Mouse (Mus musculus) gastrocnemius, postnatal 4 days (tissue): ENCODE data around the gene Aurkaip1. TPM values are rescaled to one million over a fixed set of nuclear protein-coding genes. Genes with fewer than 3 reads are reported as not detected.
A peak's percentile ranks its signal among the peaks of the same experiment; 100 is the strongest.

Experiments used
- DNase-seq, 2 experiments: peaks; one replicate each; pipeline ENCODE4 v3.0.0; 2021 to 2022; ENCODE audit warnings: low spot score in 2 of 2, mixed read lengths in 2 of 2
- microRNA-seq: library from miRNA; unstranded; fragments of <30 nt; microRNA quantifications from one replicate; pipeline ENCODE4 v1.2.0, GENCODE M21; 2021
- total RNA-seq, 2 experiments: library from RNA; stranded (reverse); gene quantifications; 2 replicates each; pipeline ENCODE4 v1.2.3; 2021

Aurkaip1 gene
- total RNA-seq, 2 experiments from 2014 or later = 80.6 to 80.9 TPM

DNA sequence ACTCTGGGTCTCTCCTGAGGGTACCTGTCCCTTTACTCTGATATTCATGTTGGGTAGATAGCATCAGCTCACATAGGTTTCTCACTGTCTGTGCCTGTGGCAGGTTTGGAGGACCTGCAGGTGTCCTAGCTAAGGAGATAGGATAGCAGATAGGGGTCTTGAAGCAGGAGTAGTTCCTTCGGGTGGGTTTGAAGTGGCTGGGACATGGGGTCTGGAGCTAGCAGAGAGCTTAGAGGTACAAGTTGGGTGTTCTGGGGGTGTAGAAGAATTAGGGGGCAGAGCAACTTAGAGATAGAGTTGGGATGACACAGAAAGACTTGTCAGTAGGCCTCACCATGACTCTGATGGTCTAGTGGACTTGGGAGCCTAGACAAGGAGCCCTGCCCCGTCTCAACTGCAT, 18.3 kb downstream of the Aurkaip1 start:
- no peak for DNase-seq

- no peak for DNase-seq
Observed at GRCm38 (mm10) chr4:155849792-155850451, 18.9 kb downstream of the Aurkaip1 start.

DNA sequence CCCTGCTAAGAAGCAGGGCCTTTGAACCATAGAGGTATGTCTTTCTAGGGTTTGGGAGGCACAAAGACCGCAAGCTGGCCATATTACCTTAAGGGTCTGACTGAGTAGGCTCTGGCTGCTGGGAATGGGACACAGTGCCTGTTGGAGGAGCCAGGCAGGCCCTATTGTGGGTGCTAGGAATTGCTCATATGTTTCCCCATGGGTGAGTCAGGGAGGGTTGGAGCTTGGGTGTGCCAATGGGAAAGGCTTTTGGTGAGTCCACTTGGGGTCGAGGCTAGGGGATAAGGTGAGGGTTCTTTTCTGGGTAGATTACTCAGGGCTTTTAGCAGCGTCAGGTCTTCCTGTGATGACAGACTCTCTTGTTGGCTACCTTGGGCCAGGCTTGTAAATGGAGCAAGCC, 20.3 kb downstream of the Aurkaip1 start:
- no peak for DNase-seq

DNA sequence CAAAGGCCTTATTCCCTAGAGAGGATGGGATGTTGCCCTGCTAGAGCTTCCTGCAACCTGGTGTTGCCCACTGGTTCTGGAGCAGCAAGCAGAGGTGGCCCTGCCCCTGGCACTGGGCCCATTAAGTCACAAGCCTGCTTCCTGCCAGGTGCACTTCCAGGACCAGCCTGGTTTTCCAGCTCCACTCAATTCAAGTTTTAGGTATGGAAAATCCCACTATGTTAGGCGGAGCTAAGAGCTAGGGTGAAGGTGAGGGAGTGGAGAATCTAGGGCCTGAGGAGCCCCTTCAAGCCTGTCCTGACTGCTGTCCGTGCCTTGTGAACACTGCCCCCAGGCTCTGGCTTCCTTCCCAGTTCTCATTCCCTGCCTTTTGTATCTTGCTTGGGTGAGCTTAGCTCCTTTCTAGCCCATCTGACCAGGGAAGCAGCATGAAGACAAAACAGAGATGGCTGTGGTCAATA, 20.9 kb downstream of the Aurkaip1 start:
- no peak for DNase-seq

DNA sequence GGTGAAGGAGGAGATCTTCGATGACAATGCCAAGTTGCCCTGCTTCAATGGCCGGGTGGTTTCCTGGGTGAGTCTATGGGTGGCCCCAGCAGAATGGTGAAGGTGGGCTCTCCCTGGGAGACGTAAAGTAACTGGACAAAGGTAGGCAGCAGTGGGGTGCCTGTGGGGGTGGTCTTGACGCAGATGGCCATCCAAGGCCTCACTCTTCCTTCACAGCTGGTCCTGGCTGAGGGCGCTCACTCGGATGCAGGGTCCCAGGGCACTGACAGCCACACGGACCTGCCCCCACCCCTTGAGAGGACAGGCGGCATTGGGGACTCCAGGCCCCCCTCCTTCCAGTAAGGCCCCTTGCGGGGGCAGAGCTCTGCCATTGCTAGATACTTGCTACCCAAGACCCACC, 22.3 kb downstream of the Aurkaip1 start:
- DNase-seq = no peak

- no peak for DNase-seq
Observed at GRCm38 (mm10) chr4:155854991-155855390, 23.9 kb downstream of the Aurkaip1 start.

DNA sequence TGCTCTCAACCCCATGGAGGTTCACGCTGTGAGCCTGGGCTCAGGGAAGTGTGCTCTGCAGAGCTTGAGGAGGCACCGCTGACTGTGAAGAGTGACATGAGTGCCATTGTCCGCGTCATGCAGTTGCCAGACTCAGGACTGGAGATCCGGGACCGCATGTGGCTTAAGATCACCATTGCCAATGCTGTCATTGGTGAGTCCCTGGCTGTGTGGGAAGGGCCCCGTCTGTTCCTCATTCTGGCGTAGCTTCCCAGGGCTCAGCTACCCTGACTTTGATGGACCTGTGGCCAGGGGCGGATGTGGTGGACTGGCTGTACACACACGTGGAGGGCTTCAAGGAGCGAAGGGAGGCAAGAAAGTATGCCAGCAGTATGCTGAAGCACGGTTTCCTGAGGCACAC, 25.0 kb downstream of the Aurkaip1 start:
- no peak for DNase-seq

GRCm38 (mm10) chr4:155856881-155857280, 25.8 kb downstream of the Aurkaip1 start:
- no peak for DNase-seq

GRCm38 (mm10) chr4:155859318-155859717, 28.2 kb downstream of the Aurkaip1 start:
- no peak for DNase-seq

DNA sequence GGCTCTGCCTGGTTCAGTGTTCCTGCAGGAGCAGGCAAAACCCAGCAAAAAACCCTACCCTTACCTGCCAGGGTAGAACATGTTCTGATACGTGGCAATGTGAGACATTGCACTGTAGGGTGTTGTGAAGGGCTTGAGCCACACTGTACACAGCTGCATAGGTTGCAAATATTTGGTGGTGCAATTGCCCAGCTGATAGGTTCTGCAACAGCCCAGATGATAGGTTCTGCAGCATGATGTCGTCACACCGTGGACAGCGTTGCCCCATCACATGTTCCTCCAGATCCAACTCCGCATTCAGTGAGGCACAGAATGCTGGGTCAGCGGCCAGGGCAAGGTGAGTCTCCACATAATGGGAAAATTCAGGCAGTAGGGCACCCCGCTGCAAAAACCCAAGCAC, 30.7 kb downstream of the Aurkaip1 start:
- DNase-seq = no peak

- DNase-seq = no peak
Observed at GRCm38 (mm10) chr4:155863001-155863400, 31.9 kb downstream of the Aurkaip1 start, which contains the start of gene Tas1r3. TSS of gene Tas1r3 (minus strand) at chr4:155863362.

GRCm38 (mm10) chr4:155868614-155869298, 37.7 kb downstream of the Aurkaip1 start:
- DNase-seq = no peak

DNA sequence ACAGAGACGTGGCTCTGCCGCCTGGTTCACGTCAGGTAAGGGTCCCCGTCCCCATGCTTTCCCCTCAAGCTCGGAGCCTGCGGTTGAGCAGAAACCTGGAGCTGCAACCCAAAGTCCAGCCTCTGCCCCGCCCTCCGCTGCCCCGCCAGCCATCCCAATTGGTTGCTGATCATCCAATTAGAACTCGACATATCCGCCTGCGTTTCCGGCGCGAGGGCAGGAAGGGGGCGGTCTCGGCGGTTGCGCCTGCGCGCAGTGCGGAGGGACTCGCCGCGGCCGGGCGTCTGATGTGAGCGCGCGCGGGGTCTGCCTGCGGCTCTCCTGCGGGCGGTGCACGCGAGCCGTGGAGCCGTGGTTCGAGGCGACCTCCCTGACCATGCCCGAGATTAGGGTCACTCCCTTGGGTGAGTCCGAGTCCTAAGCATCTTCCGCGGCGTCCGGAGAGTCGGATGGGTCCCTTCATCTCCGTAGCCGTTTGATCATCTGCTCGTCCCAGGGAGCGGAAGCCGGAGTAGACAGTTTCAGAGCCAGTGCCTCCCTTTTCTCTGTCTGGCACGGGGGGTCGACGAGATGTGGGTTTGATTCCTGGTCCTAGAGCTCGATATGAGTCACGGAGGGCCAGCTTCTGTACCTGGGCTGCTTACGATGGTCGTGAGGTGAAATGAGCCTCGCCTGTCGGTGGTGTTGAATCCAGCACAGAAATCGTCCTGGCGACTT, 38.4 kb downstream of the Aurkaip1 start, which contains the start of the genes Cptp and Ints11:
Cptp (minus strand) TSS at position 124 of the 717 bp plus-strand sequence.
Ints11 (plus strand) TSS at position 230 of the 717 bp plus-strand sequence.
- DNase-seq = peak; percentile 94 to 96

GRCm38 (mm10) chr4:155871404-155871803, 40.3 kb downstream of the Aurkaip1 start:
- DNase-seq = no peak

Small RNA genes lying within 50 kb of the gene (microRNA-seq; reads per million reads assigned to microRNA genes)
- not detected for gene Gm27743

Other genes with a start within 250 kb of the Aurkaip1 start
- 10 to 100 TPM; 12.0 to 13.0 TPM for gene Slc35e2, start 229.9 kb upstream of the Aurkaip1 start, total RNA-seq
- 10 to 100 TPM; 35.8 to 44.0 TPM for gene Cdk11b, start 206.4 kb upstream of the Aurkaip1 start, total RNA-seq
- gene Gm10563, start 185.9 kb upstream of the Aurkaip1 start, total RNA-seq = not detected
- gene Mmp23, start 177.9 kb upstream of the Aurkaip1 start, total RNA-seq = 10 to 100 TPM; 30.1 to 37.9 TPM
- gene Mib2, start 162.1 kb upstream of the Aurkaip1 start, total RNA-seq = 10 to 100 TPM; 25.9 to 27.1 TPM
- gene Fndc10, start 136.9 kb upstream of the Aurkaip1 start, total RNA-seq = 10 to 100 TPM in 1 of 2 experiments, 1 to 10 TPM in 1; 9.8 to 10.4 TPM
- 10 to 100 TPM; 61.5 to 63.0 TPM for gene Ssu72, start 126.5 kb upstream of the Aurkaip1 start, total RNA-seq
- gene Tmem240, start 96.5 kb upstream of the Aurkaip1 start, total RNA-seq = 1 to 10 TPM; 1.3 to 1.5 TPM
- gene Atad3a, start 70.2 kb upstream of the Aurkaip1 start, total RNA-seq = 10 to 100 TPM; 44.4 to 46.1 TPM
- 10 to 100 TPM; 23.4 to 26.4 TPM for gene Vwa1, start 56.6 kb upstream of the Aurkaip1 start, total RNA-seq
- 1 to 10 TPM; 3.8 to 5.1 TPM for gene Tmem88b, start 45.4 kb upstream of the Aurkaip1 start, total RNA-seq
- under 1 TPM in 1 of 2 experiments, not detected in 1; 0.39 TPM for gene Ankrd65, start 40.8 kb upstream of the Aurkaip1 start, total RNA-seq
- 10 to 100 TPM; 61.5 to 67.5 TPM for gene Mrpl20, start 28.4 kb upstream of the Aurkaip1 start, total RNA-seq
- gene Ccnl2, start 18.8 kb upstream of the Aurkaip1 start, total RNA-seq = 10 to 100 TPM; 58.0 to 71.0 TPM
- gene Mxra8, start 8.4 kb downstream of the Aurkaip1 start, total RNA-seq = 100 to 1,000 TPM; 138 to 147 TPM
- 10 to 100 TPM; 82.1 to 85.1 TPM for gene Dvl1, start 16.1 kb downstream of the Aurkaip1 start, total RNA-seq
- under 1 TPM; 0.26 to 0.34 TPM for gene Tas1r3, start 32.1 kb downstream of the Aurkaip1 start, total RNA-seq
- gene Cptp, start 38.2 kb downstream of the Aurkaip1 start, total RNA-seq = 10 to 100 TPM; 14.0 to 17.6 TPM
- 10 to 100 TPM; 22.0 to 25.2 TPM for gene Ints11, start 38.3 kb downstream of the Aurkaip1 start, total RNA-seq
- 10 to 100 TPM; 27.4 to 30.1 TPM for gene Pusl1, start 60.5 kb downstream of the Aurkaip1 start, total RNA-seq
- 10 to 100 TPM; 30.1 to 31.6 TPM for gene Acap3, start 60.5 kb downstream of the Aurkaip1 start, total RNA-seq
- 10 to 100 TPM; 59.6 to 74.0 TPM for gene Ube2j2, start 112.6 kb downstream of the Aurkaip1 start, total RNA-seq
- 10 to 100 TPM; 24.0 to 36.0 TPM for gene C1qtnf12, start 131.0 kb downstream of the Aurkaip1 start, total RNA-seq
- 1 to 10 TPM; 4.8 to 6.0 TPM for gene B3galt6, start 161.4 kb downstream of the Aurkaip1 start, total RNA-seq
- 100 to 1,000 TPM; 116 to 117 TPM for gene Sdf4, start 161.6 kb downstream of the Aurkaip1 start, total RNA-seq
- 1 to 10 TPM in 1 of 2 experiments, under 1 TPM in 1; 0.93 to 1.4 TPM for gene Tnfrsf4, start 182.6 kb downstream of the Aurkaip1 start, total RNA-seq
- gene Tnfrsf18, start 194.9 kb downstream of the Aurkaip1 start, total RNA-seq = under 1 TPM; 0.62 to 0.66 TPM
- gene Ttll10, start 228.1 kb downstream of the Aurkaip1 start, total RNA-seq = not detected